Mouse (Mus musculus) intestine, embryonic 14.5 days (tissue): Measurements from ENCODE around the gene Neb. TPM values are rescaled to one million over a fixed set of nuclear protein-coding genes. Genes with fewer than 3 reads are reported as not detected.

ENCODE experiments used
- ATAC-seq: fragments of 200-750 bp; cut with Nextera tagmentation; replicated peaks from 2 replicates; pipeline ENCODE4 v1.8.0; 2017; ENCODE audit warnings: low read depth, moderate number of reproducible peaks, moderate TSS enrichment, moderate library complexity; ENCODE audit not compliant: low FRiP score, low TSS enrichment
- DNase-seq: peaks from one replicate; pipeline ENCODE4 v3.0.0-alpha.2; 2018; ENCODE audit warnings: low spot score
- H3K27ac ChIP-seq: fragments of 300-500 bp; sonication (generic); 2 replicates; pipeline ENCODE4 v1.5.1; 2014; ENCODE audit warnings: low read depth, mild to moderate bottlenecking, control low read depth
- H3K27me3 ChIP-seq: fragments of 300-500 bp; sonication (generic); replicated peaks from 2 replicates; pipeline ENCODE4 v1.6.1; 2014; ENCODE audit warnings: low read length, control low read depth; ENCODE audit not compliant: control insufficient read depth, insufficient read depth
- H3K36me3 ChIP-seq: fragments of 300-500 bp; sonication (generic); 2 replicates; pipeline ENCODE4 v1.6.1; 2014; ENCODE audit warnings: low read length, control low read depth; ENCODE audit not compliant: control insufficient read depth, insufficient read depth
- H3K4me1 ChIP-seq: fragments of 300-500 bp; sonication (generic); replicated peaks from 2 replicates; pipeline ENCODE4 v1.6.1; 2014; ENCODE audit warnings: low read length, control low read depth, mixed read lengths; ENCODE audit not compliant: control insufficient read depth, insufficient read depth
- H3K4me2 ChIP-seq: fragments of 300-500 bp; sonication (generic); 2 replicates; pipeline ENCODE4 v1.6.1; 2014; ENCODE audit warnings: low read length
- H3K4me3 ChIP-seq: fragments of 300-500 bp; sonication (generic); 2 replicates; pipeline ENCODE4 v1.5.1; 2014; ENCODE audit warnings: low read depth, low read length, control low read depth, mixed read lengths
- H3K9ac ChIP-seq: fragments of 300-500 bp; sonication (generic); 2 replicates; pipeline ENCODE4 v1.6.1; 2014; ENCODE audit warnings: mild to moderate bottlenecking, low read length
- H3K9me3 ChIP-seq: fragments of 300-500 bp; sonication (generic); 2 replicates; pipeline ENCODE4 v1.6.1; 2016; ENCODE audit warnings: low read length, control low read depth; ENCODE audit not compliant: control insufficient read depth
- WGBS: fragments of 180-500 bp; shearing (Covaris S2); extraction: QIAGEN DNeasy Blood & Tissue Kit; methylation state at CpG from one replicate; pipeline ENCODE4 v1.1.7; 2014; 5-methylcytosine and 5-hydroxymethylcytosine counted together
- polyA plus RNA-seq: library from polyadenylated mRNA; unstranded; fragments of >200 nt; fragmentation: Nextera tagmentation; extraction: Ambion mirVana; gene quantifications from 2 replicates; pipeline ENCODE4 v1.2.1, GENCODE M21; 2014

The Neb gene
- polyA plus RNA-seq, 1 experiment from 2014 or later: 0.07 TPM

DNA sequence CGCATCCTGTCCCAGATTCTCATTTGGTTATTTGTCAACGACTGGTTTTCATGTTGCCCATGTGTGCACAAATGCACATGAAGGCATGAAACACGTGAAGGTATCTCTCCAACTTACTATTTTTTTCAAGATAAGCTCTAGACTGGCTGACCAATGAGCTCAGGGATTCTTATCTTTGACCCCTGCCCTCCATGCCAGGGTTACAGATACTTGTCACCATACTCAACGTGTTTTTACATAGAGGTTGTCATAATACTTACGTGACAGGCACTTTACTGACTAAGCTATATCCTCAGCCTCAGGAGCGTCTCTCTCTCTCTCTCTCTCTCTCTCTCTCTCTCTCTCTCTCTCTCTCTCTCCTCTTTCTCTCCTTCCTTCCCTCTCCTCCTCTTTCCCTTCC lies 8.2 kb upstream of the Neb start:
- DNase-seq: no peak
- no peak for ATAC-seq
- WGBS: 58% methylated on average over 6 of the region's 6 CpGs
- Histone ChIP-seq H3K4me3 (no peak overlapping the region), H3K36me3 (no peaks in the 10 kb centered on the region), H3K4me1 (no peaks in the 10 kb centered on the region; the same call in 1 of the 2 replicates), H3K4me2 (no peak overlapping the region; the same call in 1 of the 2 replicates), H3K27ac (no peak overlapping the region), H3K27me3 (no peaks in the 10 kb centered on the region), H3K9me3 (no peaks in the 10 kb centered on the region), H3K9ac (no peak overlapping the region)

DNA sequence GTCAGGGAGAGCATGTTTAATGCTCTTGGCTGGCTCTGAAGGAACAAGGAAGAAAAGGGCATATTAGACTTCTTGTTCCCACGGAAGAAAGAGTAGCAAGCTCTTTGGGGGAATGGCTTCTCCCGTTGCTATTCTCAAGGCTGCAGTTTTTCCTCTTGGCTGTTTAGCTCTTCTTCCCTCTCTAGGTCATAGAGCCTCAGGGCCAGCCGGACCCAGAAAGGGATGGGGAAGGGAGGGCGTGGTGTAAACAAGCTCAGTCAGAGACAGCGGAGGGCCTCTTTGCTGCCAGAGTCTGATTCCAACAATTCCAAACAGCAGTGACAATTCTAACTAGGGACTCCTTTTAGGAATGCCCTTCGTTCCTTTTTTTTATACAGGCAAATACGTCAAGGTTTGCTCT lies 7.8 kb upstream of the Neb start:
- ATAC-seq (no peak), DNase-seq (no peak)
- no peak overlapping the region for H3K4me3 ChIP-seq
- peak overlapping the region; percentile 20; the same call in 1 of the 2 replicates for H3K4me2 ChIP-seq
- no peaks in the 10 kb centered on the region for H3K27me3 ChIP-seq
- H3K36me3 ChIP-seq: no peaks in the 10 kb centered on the region
- no peaks in the 10 kb centered on the region; the same call in 1 of the 2 replicates for H3K4me1 ChIP-seq
- no peaks in the 10 kb centered on the region for H3K9me3 ChIP-seq
- no peak overlapping the region for H3K27ac ChIP-seq
- no peak overlapping the region for H3K9ac ChIP-seq
- WGBS: 25% methylated on average over 7 of the region's 7 CpGs

DNA sequence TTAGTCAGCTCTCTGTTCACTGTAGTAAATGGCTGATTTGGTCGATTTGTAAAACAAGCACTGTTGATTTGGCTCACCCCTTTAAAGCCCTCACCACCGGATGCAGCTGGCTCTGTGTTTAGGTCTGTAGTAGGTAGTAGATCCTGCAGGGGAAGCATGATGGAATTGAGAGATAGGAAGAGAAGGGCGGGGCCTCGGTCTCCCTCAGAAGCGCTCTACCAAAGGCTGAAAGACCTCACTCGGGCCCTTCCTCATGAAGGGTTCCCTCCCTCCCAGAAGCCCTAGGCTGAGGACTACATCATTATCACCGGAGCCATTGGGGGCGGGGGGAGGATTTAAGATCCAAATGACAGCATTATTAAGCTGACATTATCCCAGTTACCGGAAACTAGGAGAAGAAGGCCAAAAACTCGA lies 581 bp upstream of the Neb start:
- H3K27ac ChIP-seq: no peak overlapping the region
- no peak overlapping the region for H3K4me3 ChIP-seq
- no peaks in the 10 kb centered on the region for H3K36me3 ChIP-seq
- H3K27me3 ChIP-seq: no peaks in the 10 kb centered on the region
- no peak for ATAC-seq
- H3K4me1 ChIP-seq: no peaks in the 10 kb centered on the region
- H3K9ac ChIP-seq: no peak overlapping the region
- DNase-seq: no peak
- no peaks in the 10 kb centered on the region for H3K9me3 ChIP-seq
- no peak overlapping the region for H3K4me2 ChIP-seq
- WGBS: 65% methylated on average over 10 of the region's 10 CpGs

DNA sequence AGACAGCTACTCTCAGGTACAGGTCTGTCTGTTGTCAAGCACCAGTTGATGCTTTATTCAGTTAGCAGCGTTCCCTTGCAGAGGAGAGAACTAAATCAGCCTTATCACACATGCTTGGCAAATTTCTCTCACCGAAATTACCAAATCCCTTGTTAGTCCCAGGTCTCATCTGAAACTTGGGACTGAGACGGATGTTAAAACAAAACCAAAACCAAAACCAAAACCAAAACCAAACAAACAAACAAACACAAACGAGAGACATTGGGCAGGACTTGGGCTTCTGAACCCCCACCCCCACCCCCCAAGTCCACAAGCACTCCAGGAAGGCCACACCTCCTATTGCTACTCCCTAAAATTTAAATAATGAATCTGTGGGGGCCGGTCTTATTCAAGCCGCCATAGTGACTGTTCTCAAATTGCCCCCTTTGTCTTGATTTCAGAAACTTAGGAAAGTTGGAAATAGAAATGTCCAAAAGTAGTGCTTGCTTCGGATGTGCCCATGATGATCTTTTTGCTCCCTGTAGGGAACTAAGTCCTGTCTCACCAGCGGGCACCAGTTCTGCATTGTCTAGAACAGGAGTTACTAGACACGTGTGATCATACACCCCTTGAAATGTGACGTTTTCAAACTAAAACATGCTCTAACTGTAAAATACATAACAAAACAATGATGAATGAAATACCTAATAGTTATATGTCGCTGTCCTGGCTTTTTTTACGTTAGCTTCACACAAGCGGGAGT lies 397 bp downstream of the Neb start:
- no peak for ATAC-seq
- H3K9ac ChIP-seq: no peak overlapping the region
- no peak overlapping the region for H3K27ac ChIP-seq
- no peaks in the 10 kb centered on the region for H3K9me3 ChIP-seq
- no peak overlapping the region for H3K4me3 ChIP-seq
- H3K27me3 ChIP-seq: no peaks in the 10 kb centered on the region
- H3K4me1 ChIP-seq: no peaks in the 10 kb centered on the region
- DNase-seq: no peak
- no peaks in the 10 kb centered on the region for H3K36me3 ChIP-seq
- 59% methylated on average over 13 of the region's 13 CpGs for WGBS
- H3K4me2 ChIP-seq: no peak overlapping the region

DNA sequence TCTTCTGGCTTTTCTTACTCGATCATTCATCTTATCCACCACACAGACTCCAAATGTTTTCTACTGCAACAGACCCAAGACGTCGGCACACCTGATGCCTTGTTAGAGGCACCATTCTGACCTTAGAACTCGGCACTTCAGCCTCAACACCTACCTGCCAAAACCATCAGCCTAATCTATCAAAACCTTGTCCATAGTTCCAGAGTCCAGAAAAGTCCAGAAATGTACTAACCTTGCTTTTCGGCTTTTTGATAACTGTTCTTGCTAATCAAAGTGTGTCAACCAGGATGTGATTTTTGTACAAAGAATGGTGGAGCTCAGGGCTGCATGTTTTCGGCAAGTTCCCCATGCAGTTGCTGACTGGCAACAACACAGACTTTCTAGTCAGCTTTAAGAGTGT lies 3.6 kb downstream of the Neb start:
- no peak overlapping the region for H3K27ac ChIP-seq
- H3K9ac ChIP-seq: no peak overlapping the region
- H3K36me3 ChIP-seq: no peaks in the 10 kb centered on the region
- no peaks in the 10 kb centered on the region for H3K9me3 ChIP-seq
- WGBS: 90% methylated on average over 6 of the region's 6 CpGs
- ATAC-seq (no peak), DNase-seq (no peak)
- no peak overlapping the region for H3K4me2 ChIP-seq
- H3K27me3 ChIP-seq: no peaks in the 10 kb centered on the region
- H3K4me3 ChIP-seq: no peak overlapping the region
- no peaks in the 10 kb centered on the region; the same call in 1 of the 2 replicates for H3K4me1 ChIP-seq

DNA sequence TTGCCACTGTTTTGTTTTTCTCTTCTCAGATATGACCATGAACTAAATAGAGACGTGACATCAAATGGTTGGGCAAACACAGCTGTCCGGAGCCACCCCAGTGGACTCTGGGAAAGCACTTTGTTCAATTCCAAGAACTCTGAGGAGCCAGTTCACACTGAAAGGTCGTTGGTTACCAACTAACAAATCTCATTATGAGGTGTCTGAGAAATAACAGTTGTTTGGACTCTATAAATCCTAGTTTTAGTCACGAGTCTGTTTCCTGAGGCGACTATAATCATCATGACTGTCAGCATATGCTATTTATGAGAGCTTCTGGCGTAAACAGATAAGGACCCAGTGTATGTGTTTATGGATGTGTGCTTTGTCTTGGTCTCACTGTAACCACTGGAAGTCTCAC lies 5.8 kb downstream of the Neb start:
- no peak overlapping the region for H3K9ac ChIP-seq
- H3K4me3 ChIP-seq: no peak overlapping the region
- H3K27me3 ChIP-seq: no peaks in the 10 kb centered on the region
- ATAC-seq (no peak), DNase-seq (no peak)
- no peaks in the 10 kb centered on the region; the same call in 1 of the 2 replicates for H3K4me1 ChIP-seq
- H3K27ac ChIP-seq: no peak overlapping the region
- H3K4me2 ChIP-seq: no peak overlapping the region
- no peaks in the 10 kb centered on the region for H3K9me3 ChIP-seq
- 60% methylated on average over 6 of the region's 6 CpGs for WGBS
- no peaks in the 10 kb centered on the region for H3K36me3 ChIP-seq

DNA sequence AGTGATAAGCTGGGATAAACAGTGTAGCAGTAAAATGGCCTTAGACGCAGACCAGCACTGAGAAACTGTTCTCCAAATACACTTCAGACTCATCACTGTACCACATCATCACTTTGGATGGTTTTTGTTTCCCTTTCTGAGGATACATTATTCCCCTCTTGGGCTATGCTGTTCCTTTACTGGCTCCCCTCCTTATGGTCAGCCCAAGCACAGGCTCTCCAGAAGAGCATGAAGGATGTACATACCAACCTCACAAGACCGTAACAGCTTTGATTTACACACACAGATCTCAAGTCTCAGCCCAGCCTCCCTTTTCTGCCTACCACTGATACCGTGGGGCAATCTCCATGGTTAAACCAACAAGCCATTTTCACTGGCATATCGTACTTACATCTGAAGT lies 6.2 kb downstream of the Neb start:
- no peak for ATAC-seq
- Histone ChIP-seq H3K4me3 (no peak overlapping the region), H3K4me1 (no peaks in the 10 kb centered on the region; the same call in 1 of the 2 replicates), H3K4me2 (no peak overlapping the region), H3K27me3 (no peaks in the 10 kb centered on the region), H3K27ac (no peak overlapping the region), H3K9ac (no peak overlapping the region), H3K9me3 (no peaks in the 10 kb centered on the region), H3K36me3 (no peaks in the 10 kb centered on the region)
- DNase-seq: no peak
- 67% methylated on average over 4 of the region's 4 CpGs for WGBS

DNA sequence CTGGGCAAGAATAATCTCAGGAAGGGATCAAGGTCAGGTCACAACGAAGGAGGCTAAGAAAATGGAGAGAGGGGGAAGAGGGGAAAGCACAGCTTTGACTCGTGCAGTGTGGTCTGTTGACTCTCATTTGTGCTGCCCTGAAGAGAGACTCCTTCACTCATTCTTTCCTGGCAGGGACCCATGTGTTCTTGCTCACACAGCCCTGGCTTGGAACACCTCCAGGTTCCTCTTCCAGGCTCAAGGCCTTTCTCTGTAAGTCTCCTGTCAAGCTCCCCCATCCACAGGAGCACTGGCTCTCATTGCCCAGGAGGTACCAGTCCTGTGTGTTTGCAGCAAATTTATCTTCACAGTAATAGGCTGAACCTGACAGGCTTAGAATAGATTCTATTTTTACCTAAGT lies 7.2 kb downstream of the Neb start:
- no peak for DNase-seq
- no peak overlapping the region for H3K9ac ChIP-seq
- WGBS: 23% methylated on average over 2 of the region's 2 CpGs
- H3K4me1 ChIP-seq: no peaks in the 10 kb centered on the region; the same call in 1 of the 2 replicates
- no peak overlapping the region for H3K4me2 ChIP-seq
- H3K4me3 ChIP-seq: no peak overlapping the region
- H3K9me3 ChIP-seq: no peaks in the 10 kb centered on the region
- H3K27ac ChIP-seq: no peak overlapping the region
- H3K36me3 ChIP-seq: no peaks in the 10 kb centered on the region
- H3K27me3 ChIP-seq: no peaks in the 10 kb centered on the region
- no peak for ATAC-seq

DNA sequence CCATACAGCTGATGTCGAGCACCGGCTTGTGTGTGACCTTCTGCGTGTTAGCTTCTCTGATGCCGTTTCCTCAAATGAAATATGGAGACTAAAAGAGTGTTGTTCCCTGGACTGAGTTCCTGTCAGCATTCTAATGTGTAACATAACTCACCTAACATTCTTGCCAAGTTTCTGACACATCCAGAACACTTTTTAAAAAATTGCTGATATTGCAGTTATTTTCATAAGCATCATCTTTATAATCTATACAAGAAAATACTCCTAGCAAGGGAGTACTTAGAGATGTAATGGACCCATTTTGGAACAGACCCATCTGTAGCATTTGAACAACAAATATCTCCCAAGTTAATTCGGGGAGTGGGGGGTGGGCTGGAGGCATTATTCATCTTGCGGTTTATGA lies 8.7 kb downstream of the Neb start:
- no peak for DNase-seq
- no peak overlapping the region for H3K4me2 ChIP-seq
- H3K36me3 ChIP-seq: no peaks in the 10 kb centered on the region
- no peak overlapping the region for H3K9ac ChIP-seq
- no peak for ATAC-seq
- WGBS: 76% methylated on average over 6 of the region's 6 CpGs
- H3K4me3 ChIP-seq: no peak overlapping the region
- H3K27ac ChIP-seq: no peak overlapping the region
- no peaks in the 10 kb centered on the region for H3K9me3 ChIP-seq
- no peaks in the 10 kb centered on the region; the same call in 1 of the 2 replicates for H3K4me1 ChIP-seq
- H3K27me3 ChIP-seq: no peaks in the 10 kb centered on the region
